ENCODE assay signal across 15 mouse cellular contexts in genomic region chr10:76859355-76860127, GRCm38 (mm10).
DNase-seq lines count a peak whose midpoint lies in the region; ATAC-seq and TF ChIP-seq lines count a peak whose summit lies in the region.
"Had no signal": no experiment of that assay in that cellular context is flagged by ENCODE, and none has a peak within 500 bp of the region (broad histone marks: within the 10 kb centered on the region; RNA-seq: fewer than 3 reads in every experiment).

No protein-coding gene starts in this region.

- TF ChIP-seq EP300 in lung, postnatal 0 days (IDR thresholded peaks at IDR 0.05), result no peak

- 0 out of 2 replicates have a peak, but pooled peaks have one; percentile 26 for ATAC-seq in lung, postnatal 0 days
- peak; percentile 52 for ATAC-seq in midbrain, postnatal 0 days (ENCODE audit: low FRiP score)

- no peaks in the 10 kb centered on the region for H3K4me1 ChIP-seq in lung, postnatal 0 days (ENCODE audit: insufficient read depth, low read depth, low read length)
- peaks cover 9% of the 10 kb centered on the region for H3K4me1 ChIP-seq in embryonic fibroblast, embryonic 13.5 days (ENCODE audit: control insufficient read depth, insufficient read depth, low read length)
- no peaks in the 10 kb centered on the region for H3K4me1 ChIP-seq in midbrain, postnatal 0 days (ENCODE audit: insufficient read depth, low read length)
- H3K4me1 ChIP-seq: lung, embryonic 15.5 days had no signal

- peak; percentile 22; the same call in 1 of the 2 replicates for TF ChIP-seq CTCF in lung, postnatal 0 days (IDR thresholded peaks at IDR 0.05)
- no peak for TF ChIP-seq CTCF in embryonic fibroblast, embryonic 13.5 days (IDR thresholded peaks at IDR 0.05; ENCODE audit: borderline replicate concordance, insufficient read depth, low read length)
- TF ChIP-seq CTCF in midbrain, postnatal 0 days (IDR thresholded peaks at IDR 0.05), result no peak

- no peak overlapping the region for H3K9ac ChIP-seq in lung, postnatal 0 days (replicated peaks; ENCODE audit: low read depth)
- H3K9ac ChIP-seq in midbrain, postnatal 0 days (replicated peaks; ENCODE audit: low read length, poor library complexity, severe bottlenecking), result no peak overlapping the region
- H3K9ac ChIP-seq: limb, embryonic 12.5 days; lung, embryonic 15.5 days had no signal

- H3K27ac ChIP-seq in lung, postnatal 0 days (ENCODE audit: low read length), result no peak overlapping the region
- peak overlapping the region; percentile 75 for H3K27ac ChIP-seq in embryonic fibroblast, embryonic 13.5 days (ENCODE audit: insufficient read depth, low read length)
- H3K27ac ChIP-seq in midbrain, postnatal 0 days (ENCODE audit: low read depth, low read length), result peak overlapping the region; percentile 47; the same call in 1 of the 2 replicates
- H3K27ac ChIP-seq: limb, embryonic 12.5 days; lung, embryonic 15.5 days had no signal

- H3K4me2 ChIP-seq in lung, postnatal 0 days (replicated peaks; ENCODE audit: low read depth, low read length), result no peak overlapping the region
- no peak overlapping the region for H3K4me2 ChIP-seq in midbrain, postnatal 0 days (ENCODE audit: low read depth, low read length, poor library complexity, severe bottlenecking)
- H3K4me2 ChIP-seq: limb, embryonic 12.5 days; lung, embryonic 15.5 days had no signal

- WGBS in lung, postnatal 0 days, result 64% methylated on average over 12 of the region's 12 CpGs
- 50% methylated on average over 12 of the region's 12 CpGs for WGBS in midbrain, postnatal 0 days

- no peaks in the 10 kb centered on the region for H3K9me3 ChIP-seq in lung, postnatal 0 days (ENCODE audit: low read length)
- no peaks in the 10 kb centered on the region for H3K9me3 ChIP-seq in midbrain, postnatal 0 days (ENCODE audit: low read length)
- H3K9me3 ChIP-seq: limb, embryonic 12.5 days; lung, embryonic 15.5 days had no signal

- TF ChIP-seq POLR2A in embryonic fibroblast, embryonic 13.5 days (IDR thresholded peaks at IDR 0.05; ENCODE audit: low read depth, low read length), result no peak

- no peaks in the 10 kb centered on the region for H3K27me3 ChIP-seq in lung, postnatal 0 days (replicated peaks; ENCODE audit: insufficient read depth, low read length)
- H3K27me3 ChIP-seq in midbrain, postnatal 0 days (ENCODE audit: insufficient read depth, low read length), result no peaks in the 10 kb centered on the region
- H3K27me3 ChIP-seq: limb, embryonic 12.5 days; lung, embryonic 15.5 days had no signal

- no peak overlapping the region for H3K4me3 ChIP-seq in lung, postnatal 0 days (ENCODE audit: low read depth, low read length)
- H3K4me3 ChIP-seq in embryonic fibroblast, embryonic 13.5 days (ENCODE audit: insufficient read depth, low read length), result no peak overlapping the region
- H3K4me3 ChIP-seq in midbrain, postnatal 0 days (ENCODE audit: low read depth, low read length), result no peak overlapping the region
- H3K4me3 ChIP-seq: limb, embryonic 12.5 days; lung, embryonic 15.5 days had no signal

- peak; percentile 14 to 35 for DNase-seq in frontal cortex, adult 2 months (ENCODE audit: extremely low spot score in 1 of 2, low spot score in 1 of 2)
- no peak for DNase-seq in frontal cortex, postnatal 14 days (ENCODE audit: low spot score in 2 of 2)
- DNase-seq in lung, postnatal 0 days (ENCODE audit: low spot score), result peak; percentile 8
- DNase-seq in lung, postnatal 25 days (ENCODE audit: low spot score), result no peak
- peak; percentile 62 for DNase-seq in midbrain, postnatal 0 days (ENCODE audit: low spot score)
- DNase-seq in cerebellum, adult 11 months, result no peak
- DNase-seq in embryo, embryonic 10 days (ENCODE audit: low spot score), result no peak
- DNase-seq: cerebellum, postnatal 10 days; gastrocnemius, postnatal 10 days; kidney, adult 8-10 months; layer of hippocampus, postnatal 36 days; thymus, postnatal 14 days had no signal

- no peaks in the 10 kb centered on the region for H3K36me3 ChIP-seq in lung, postnatal 0 days (ENCODE audit: insufficient read depth, low read length)
- no peaks in the 10 kb centered on the region for H3K36me3 ChIP-seq in midbrain, postnatal 0 days (ENCODE audit: insufficient read depth, low read length)
- H3K36me3 ChIP-seq: limb, embryonic 12.5 days; lung, embryonic 15.5 days had no signal

Comparison
In these comparisons a context has a peak if more than half of its experiments do, and no peak if none do; other contexts are left out.
1. DNase-seq: peak in frontal cortex, adult 2 months (2 of 2), lung, postnatal 0 days (single experiment) and midbrain, postnatal 0 days (single experiment); none in frontal cortex, postnatal 14 days (0 of 2), lung, postnatal 25 days (single experiment), cerebellum, adult 11 months (single experiment) and embryo, embryonic 10 days (single experiment).